Mouse (Mus musculus): ENCODE results near the gene Rasal2. TPM values are rescaled to one million over a fixed set of nuclear protein-coding genes. Genes with fewer than 3 reads are reported as not detected.
"Not testable (repeated sequence)": the region's sequence is repeated elsewhere in the genome, so short reads cannot be mapped to it uniquely, and the experiment has no call there.

Rasal2 gene
- polyA plus RNA-seq, 1 experiment: not detected

GRCm38 (mm10) chr1:157246779-157247178, 165.6 kb downstream of the Rasal2 start:
- H3K4me1 ChIP-seq (ENCODE audit: control insufficient read depth): no peaks in the 10 kb centered on the region
- H3K9me3 ChIP-seq (ENCODE audit: control insufficient read depth, low read length): no peaks in the 10 kb centered on the region
- H3K4me3 ChIP-seq (replicated peaks): no peak overlapping the region
- H3K27me3 ChIP-seq (ENCODE audit: control insufficient read depth): no peaks in the 10 kb centered on the region
- TF ChIP-seq TAL1 (IDR thresholded peaks at IDR 0.05; ENCODE audit: low read length) (no peak), GATA1 (IDR thresholded peaks at IDR 0.05; ENCODE audit: low read length) (no peak)
- no peaks in the 10 kb centered on the region for H3K36me3 ChIP-seq (ENCODE audit: control insufficient read depth)

- Histone ChIP-seq H3K36me3 (ENCODE audit: control insufficient read depth) (no peaks in the 10 kb centered on the region), H3K9me3 (ENCODE audit: control insufficient read depth, low read length) (no peaks in the 10 kb centered on the region), H3K4me3 (replicated peaks) (no peak overlapping the region), H3K27me3 (ENCODE audit: control insufficient read depth) (no peaks in the 10 kb centered on the region), H3K4me1 (ENCODE audit: control insufficient read depth) (no peaks in the 10 kb centered on the region)
- no peak for TF ChIP-seq TAL1 (IDR thresholded peaks at IDR 0.05; ENCODE audit: low read length)
- no peak for TF ChIP-seq GATA1 (IDR thresholded peaks at IDR 0.05; ENCODE audit: low read length)
Measured at GRCm38 (mm10) chr1:157244453-157244790, 168.0 kb downstream of the Rasal2 start.

DNA sequence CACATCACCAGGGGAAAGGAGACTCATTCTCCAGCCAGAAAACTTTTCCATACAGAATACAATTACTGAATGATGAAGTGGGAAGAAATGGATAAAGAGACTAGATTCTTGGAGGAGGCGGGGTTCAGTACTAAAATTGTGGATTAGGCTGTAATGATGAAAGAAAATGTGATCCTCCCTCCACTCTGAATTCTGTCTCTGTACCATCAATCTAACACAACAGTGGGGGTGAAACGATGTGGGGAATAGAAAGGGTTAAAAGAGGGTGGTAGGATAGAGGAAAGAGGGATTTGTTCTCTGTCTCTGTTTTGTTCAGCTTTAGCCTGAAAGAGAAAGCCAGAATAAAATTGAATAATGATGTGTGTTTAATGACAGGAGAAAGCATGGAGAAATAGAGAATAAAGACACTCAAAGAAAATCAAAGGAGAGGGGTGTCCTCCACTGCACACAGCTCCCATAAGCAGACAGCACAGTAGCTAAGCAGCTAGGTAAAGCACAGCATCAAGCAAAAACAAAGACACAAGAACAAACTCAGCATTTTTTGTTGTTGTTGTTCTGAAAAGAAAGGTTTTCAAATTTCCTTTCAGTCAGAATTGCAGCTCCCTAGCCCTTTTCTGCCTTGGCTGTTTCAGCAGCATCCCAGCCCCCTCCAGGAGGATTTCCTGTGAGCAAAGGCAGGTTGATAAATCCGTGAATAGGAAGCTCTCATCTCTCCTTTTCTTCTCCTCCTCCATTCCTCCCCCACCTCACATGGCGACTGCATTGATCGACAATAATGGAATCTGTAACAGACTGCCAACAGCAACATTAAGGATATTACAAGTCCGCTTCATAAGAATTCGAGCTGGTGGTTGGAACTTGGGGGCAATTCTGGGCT, 168.6 kb downstream of the Rasal2 start:
- H3K36me3 ChIP-seq (ENCODE audit: control insufficient read depth): no peaks in the 10 kb centered on the region
- H3K4me1 ChIP-seq (ENCODE audit: control insufficient read depth): no peaks in the 10 kb centered on the region
- H3K27me3 ChIP-seq (ENCODE audit: control insufficient read depth): no peaks in the 10 kb centered on the region
- H3K9me3 ChIP-seq (ENCODE audit: control insufficient read depth, low read length): no peaks in the 10 kb centered on the region
- TF ChIP-seq GATA1 (IDR thresholded peaks at IDR 0.05; ENCODE audit: low read length): no peak
- no peak for TF ChIP-seq TAL1 (IDR thresholded peaks at IDR 0.05; ENCODE audit: low read length)
- no peak overlapping the region for H3K4me3 ChIP-seq (replicated peaks)

GRCm38 (mm10) chr1:157239687-157240086, 172.7 kb downstream of the Rasal2 start:
- no peak for TF ChIP-seq TAL1 (IDR thresholded peaks at IDR 0.05; ENCODE audit: low read length)
- no peak for TF ChIP-seq GATA1 (IDR thresholded peaks at IDR 0.05; ENCODE audit: low read length)
- Histone ChIP-seq H3K9me3 (ENCODE audit: control insufficient read depth, low read length) (no peaks in the 10 kb centered on the region), H3K36me3 (ENCODE audit: control insufficient read depth) (no peaks in the 10 kb centered on the region), H3K4me1 (ENCODE audit: control insufficient read depth) (peaks cover 5% of the 10 kb centered on the region), H3K4me3 (replicated peaks) (no peak overlapping the region), H3K27me3 (ENCODE audit: control insufficient read depth) (no peaks in the 10 kb centered on the region)

DNA sequence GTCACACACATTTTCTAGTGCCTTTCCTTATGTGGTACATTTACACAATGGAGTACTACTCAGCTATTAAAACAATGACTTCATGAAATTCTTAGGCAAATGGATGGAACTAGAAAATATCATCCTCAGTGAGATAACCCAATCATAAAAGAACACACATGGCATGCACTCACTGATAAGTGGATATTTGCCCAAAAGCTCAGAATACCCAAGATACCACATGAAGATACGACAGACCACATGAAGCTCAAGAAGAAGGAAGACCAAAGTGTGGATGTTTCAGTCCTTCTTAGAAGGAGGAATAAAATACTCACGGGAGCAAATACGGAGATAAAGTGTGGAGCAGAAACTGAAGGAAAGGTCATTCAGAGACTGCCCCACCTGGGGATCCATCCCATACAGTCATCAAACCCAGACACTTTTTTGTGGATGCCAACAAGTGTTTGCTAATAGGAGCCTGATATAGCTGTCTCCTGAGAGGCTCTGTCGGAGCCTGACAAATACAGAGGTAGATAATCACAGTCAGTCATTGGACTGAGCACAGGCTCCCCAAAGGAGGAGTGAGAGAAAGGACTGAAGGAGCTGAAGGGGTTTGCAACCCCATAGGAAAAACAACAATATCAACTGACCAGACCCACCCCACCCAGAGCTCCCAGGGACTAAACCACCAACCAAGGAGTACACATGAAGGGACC, 175.6 kb downstream of the Rasal2 start:
- not testable (repeated sequence) for H3K4me1 ChIP-seq (ENCODE audit: control insufficient read depth); H3K4me3 ChIP-seq (replicated peaks); H3K9me3 ChIP-seq (ENCODE audit: control insufficient read depth, low read length); H3K36me3 ChIP-seq (ENCODE audit: control insufficient read depth); H3K27me3 ChIP-seq (ENCODE audit: control insufficient read depth)

DNA sequence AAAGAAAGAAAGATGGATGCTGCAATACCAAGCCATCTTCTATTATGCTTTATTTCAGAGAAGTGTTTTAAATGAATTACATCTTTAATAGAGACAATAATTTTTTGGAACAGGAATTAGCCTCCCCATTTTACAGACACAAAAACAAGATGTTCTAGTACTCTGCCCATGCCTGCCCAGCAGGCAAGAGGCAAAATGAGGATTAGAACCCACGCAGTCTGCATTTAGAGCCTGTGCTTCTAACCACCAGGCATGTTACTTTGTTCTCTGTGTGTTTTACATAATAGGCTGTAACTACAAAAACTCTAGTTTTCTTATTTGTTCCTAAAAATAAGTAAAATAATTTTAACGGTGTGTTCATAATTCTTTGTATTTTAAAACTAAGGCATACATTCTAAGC, 178.9 kb downstream of the Rasal2 start:
- Histone ChIP-seq H3K9me3 (ENCODE audit: control insufficient read depth, low read length) (no peaks in the 10 kb centered on the region), H3K27me3 (ENCODE audit: control insufficient read depth) (no peaks in the 10 kb centered on the region), H3K4me3 (replicated peaks) (no peak overlapping the region), H3K4me1 (ENCODE audit: control insufficient read depth) (peaks cover 5% of the 10 kb centered on the region), H3K36me3 (ENCODE audit: control insufficient read depth) (no peaks in the 10 kb centered on the region)
- TF ChIP-seq GATA1 (IDR thresholded peaks at IDR 0.05; ENCODE audit: low read length) (no peak), TAL1 (IDR thresholded peaks at IDR 0.05; ENCODE audit: low read length) (no peak)

DNA sequence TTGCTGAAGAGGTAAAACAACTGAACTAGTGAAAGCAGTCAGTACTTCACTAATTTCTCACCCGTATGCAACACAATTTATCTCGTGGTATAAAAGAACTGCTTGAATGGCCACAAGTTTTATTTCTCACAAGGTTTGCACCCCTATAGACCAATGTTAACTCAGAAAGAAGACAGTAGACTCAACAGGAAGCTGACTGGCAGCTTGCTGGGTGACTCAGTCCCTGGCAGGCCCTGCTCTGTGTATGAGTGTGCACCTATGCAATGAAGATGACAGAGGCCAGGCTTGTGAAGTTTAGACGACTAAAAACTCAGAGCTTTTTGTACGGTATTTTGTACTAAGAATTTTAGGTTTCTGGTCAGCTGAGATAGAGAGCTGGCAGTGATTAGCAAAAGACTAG, 180.0 kb downstream of the Rasal2 start:
- Histone ChIP-seq H3K4me1 (ENCODE audit: control insufficient read depth) (peaks cover 5% of the 10 kb centered on the region), H3K27me3 (ENCODE audit: control insufficient read depth) (no peaks in the 10 kb centered on the region), H3K9me3 (ENCODE audit: control insufficient read depth, low read length) (no peaks in the 10 kb centered on the region), H3K36me3 (ENCODE audit: control insufficient read depth) (no peaks in the 10 kb centered on the region), H3K4me3 (replicated peaks) (no peak overlapping the region)
- TF ChIP-seq TAL1 (IDR thresholded peaks at IDR 0.05; ENCODE audit: low read length): no peak
- no peak for TF ChIP-seq GATA1 (IDR thresholded peaks at IDR 0.05; ENCODE audit: low read length)

GRCm38 (mm10) chr1:157231016-157231415, 181.4 kb downstream of the Rasal2 start:
- H3K4me1 ChIP-seq (ENCODE audit: control insufficient read depth): no peaks in the 10 kb centered on the region
- H3K4me3 ChIP-seq (replicated peaks): no peak overlapping the region
- no peak for TF ChIP-seq TAL1 (IDR thresholded peaks at IDR 0.05; ENCODE audit: low read length)
- no peak for TF ChIP-seq GATA1 (IDR thresholded peaks at IDR 0.05; ENCODE audit: low read length)
- H3K36me3 ChIP-seq (ENCODE audit: control insufficient read depth): no peaks in the 10 kb centered on the region
- no peaks in the 10 kb centered on the region for H3K27me3 ChIP-seq (ENCODE audit: control insufficient read depth)
- no peaks in the 10 kb centered on the region for H3K9me3 ChIP-seq (ENCODE audit: control insufficient read depth, low read length)

GRCm38 (mm10) chr1:157230386-157230785, 182.0 kb downstream of the Rasal2 start:
- TF ChIP-seq GATA1 (IDR thresholded peaks at IDR 0.05; ENCODE audit: low read length): no peak
- TF ChIP-seq TAL1 (IDR thresholded peaks at IDR 0.05; ENCODE audit: low read length): no peak
- Histone ChIP-seq H3K9me3 (ENCODE audit: control insufficient read depth, low read length) (no peaks in the 10 kb centered on the region), H3K4me1 (ENCODE audit: control insufficient read depth) (no peaks in the 10 kb centered on the region), H3K27me3 (ENCODE audit: control insufficient read depth) (no peaks in the 10 kb centered on the region), H3K36me3 (ENCODE audit: control insufficient read depth) (no peaks in the 10 kb centered on the region), H3K4me3 (replicated peaks) (no peak overlapping the region)

All from erythroblast, embryonic 14.5 days (primary cell).